9 mouse cellular contexts compared by ENCODE assay signal in the genomic region with DNA sequence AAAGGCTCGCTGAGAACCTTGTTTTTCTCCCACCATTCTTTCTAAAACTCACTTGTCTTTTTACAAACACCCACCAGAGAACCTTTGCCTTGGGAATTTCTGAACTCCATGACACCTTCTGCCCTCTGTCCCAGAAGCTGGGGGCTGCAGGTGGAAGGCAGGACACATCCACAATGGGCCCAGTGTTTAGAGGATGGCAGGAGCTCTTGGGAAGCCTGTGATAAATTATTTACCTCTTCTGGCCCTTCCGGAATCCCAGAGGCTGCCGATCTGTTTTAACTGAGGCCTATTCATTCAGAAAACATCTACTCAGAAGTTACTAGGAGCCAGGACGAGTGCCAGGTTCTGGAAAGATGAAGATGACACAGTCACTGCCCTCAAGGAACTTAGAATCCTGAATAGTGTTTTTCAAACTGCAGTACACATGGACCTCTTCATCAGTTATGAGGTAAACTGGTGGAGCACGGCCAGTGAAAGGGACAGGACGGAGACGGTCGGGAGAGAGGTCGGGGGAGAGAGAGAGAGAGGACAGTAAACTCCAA.
DNase-seq lines count a peak whose midpoint lies in the region; ATAC-seq lines count a peak whose summit lies in the region.
"Had no signal": no experiment of that assay in that cellular context is flagged by ENCODE, and none has a peak within 500 bp of the region (broad histone marks: within the 10 kb centered on the region; RNA-seq: fewer than 3 reads in every experiment).

No protein-coding gene starts in this region.

- no peaks in the 10 kb centered on the region; the same call in 1 of the 2 replicates for H3K36me3 ChIP-seq in embryonic facial prominence, embryonic 11.5 days (replicated peaks; ENCODE audit: control insufficient read depth, insufficient read depth, low read depth, low read length)

- no peak overlapping the region; the same call in 1 of the 2 replicates for H3K27ac ChIP-seq in embryonic facial prominence, embryonic 11.5 days (replicated peaks; ENCODE audit: low read depth, low read length)
- H3K27ac ChIP-seq: forebrain, embryonic 13.5 days had no signal

- H3K4me2 ChIP-seq in embryonic facial prominence, embryonic 11.5 days (ENCODE audit: low read depth, low read length) = no peak overlapping the region
- H3K4me2 ChIP-seq: forebrain, embryonic 13.5 days had no signal

- DNase-seq in kidney, adult 8-10 months = peak; percentile 37 to 48
- no peak for DNase-seq in kidney, postnatal 14 days
- peak; percentile 41 for DNase-seq in embryo, embryonic 10 days (ENCODE audit: low spot score)
- DNase-seq in embryonic facial prominence, embryonic 11.5 days (ENCODE audit: low spot score) = peak; percentile 36
- DNase-seq in mesoderm, embryonic 11.5 days (ENCODE audit: low read depth, low spot score) = peak; percentile 54
- no peak for DNase-seq in layer of hippocampus, postnatal 25 days (ENCODE audit: extremely low spot score in 1 of 2, low spot score in 1 of 2)
- DNase-seq: lung, postnatal 14 days had no signal

- no peaks in the 10 kb centered on the region for H3K27me3 ChIP-seq in embryonic facial prominence, embryonic 11.5 days (ENCODE audit: control insufficient read depth, insufficient read depth, low read length)
- H3K27me3 ChIP-seq: forebrain, embryonic 13.5 days had no signal

- H3K9me3 ChIP-seq in embryonic facial prominence, embryonic 11.5 days (replicated peaks; ENCODE audit: control insufficient read depth, low read length) = no peaks in the 10 kb centered on the region
- H3K9me3 ChIP-seq: forebrain, embryonic 13.5 days had no signal

- 29% methylated on average over 9 of the region's 9 CpGs for WGBS in embryonic facial prominence, embryonic 11.5 days

- no peaks in the 10 kb centered on the region for H3K4me1 ChIP-seq in embryonic facial prominence, embryonic 11.5 days (ENCODE audit: control insufficient read depth, insufficient read depth, low read length)

- H3K9ac ChIP-seq in embryonic facial prominence, embryonic 11.5 days (replicated peaks; ENCODE audit: low read length) = no peak overlapping the region
- H3K9ac ChIP-seq: forebrain, embryonic 13.5 days had no signal

- H3K4me3 ChIP-seq in embryonic facial prominence, embryonic 11.5 days (ENCODE audit: low read depth, low read length) = no peak overlapping the region
- H3K4me3 ChIP-seq: forebrain, embryonic 13.5 days had no signal

- no peak for ATAC-seq in embryonic facial prominence, embryonic 11.5 days (replicated peaks; ENCODE audit: insufficient number of reproducible peaks, low FRiP score, low TSS enrichment, low read depth)
- ATAC-seq in megakaryocyte progenitor cell, adult 5-6 weeks (replicated peaks; ENCODE audit: poor library complexity) = no peak
- ATAC-seq: forebrain, embryonic 13.5 days had no signal

Comparison
In these comparisons a context has a peak if more than half of its experiments do, and no peak if none do; other contexts are left out.
1. DNase-seq: peak in kidney, adult 8-10 months (2 of 2), embryo, embryonic 10 days (single experiment), embryonic facial prominence, embryonic 11.5 days (single experiment) and mesoderm, embryonic 11.5 days (single experiment); none in kidney, postnatal 14 days (single experiment) and layer of hippocampus, postnatal 25 days (0 of 2).